Comparison of ENCODE assay signal across 9 mouse cellular contexts in the genomic region with DNA sequence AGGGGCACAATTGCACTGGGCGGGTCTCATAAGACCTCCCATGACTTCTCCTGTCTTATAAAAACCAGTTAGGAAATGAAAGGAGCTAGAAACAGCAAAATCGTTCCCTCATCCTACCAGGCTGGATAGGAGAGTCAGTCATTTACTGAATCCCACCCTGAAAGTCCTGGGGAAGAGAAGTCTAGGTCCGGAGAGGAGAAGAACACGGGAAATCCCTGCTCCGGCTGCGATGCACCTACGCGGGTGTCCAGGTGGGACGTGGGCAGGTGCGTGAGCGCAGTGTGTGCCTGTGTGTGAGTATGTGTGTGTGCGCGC. TPM values are rescaled to one million over a fixed set of nuclear protein-coding genes. Genes with fewer than 3 reads are reported as not detected.
A peak's percentile ranks its signal among the peaks of the same experiment; 100 is the strongest.
DNase-seq lines count a peak whose midpoint lies in the region; ATAC-seq and TF ChIP-seq lines count a peak whose summit lies in the region.
"Had no signal": no experiment of that assay in that cellular context is flagged by ENCODE, and none has a peak within 500 bp of the region (broad histone marks: within the 10 kb centered on the region; RNA-seq: fewer than 3 reads in every experiment).

No protein-coding gene starts in this region.

- peak overlapping the region; percentile 98 for H3K4me2 ChIP-seq in heart, embryonic 15.5 days
- H3K4me2 ChIP-seq in hindbrain, embryonic 15.5 days, result peak overlapping the region; percentile 75
- peak overlapping the region; percentile 78 for H3K4me2 ChIP-seq in midbrain, embryonic 16.5 days (ENCODE audit: low read length)

- peak overlapping the region; percentile 89 for H3K9ac ChIP-seq in heart, embryonic 15.5 days
- peak overlapping the region; percentile 95 for H3K9ac ChIP-seq in hindbrain, embryonic 15.5 days
- peak overlapping the region; percentile 94 for H3K9ac ChIP-seq in midbrain, embryonic 16.5 days (ENCODE audit: low read depth, low read length)

- no peaks in the 10 kb centered on the region for H3K36me3 ChIP-seq in heart, embryonic 15.5 days
- no peaks in the 10 kb centered on the region for H3K36me3 ChIP-seq in hindbrain, embryonic 15.5 days
- H3K36me3 ChIP-seq in midbrain, embryonic 16.5 days (ENCODE audit: control insufficient read depth, insufficient read depth, low read length), result no peaks in the 10 kb centered on the region

- peak overlapping the region; percentile 86 for H3K4me3 ChIP-seq in heart, embryonic 15.5 days
- peak overlapping the region; percentile 41 for H3K4me3 ChIP-seq in bone marrow, adult 2 months (replicated peaks; ENCODE audit: control insufficient read depth, low read depth, low read length)
- peak overlapping the region; percentile 78 for H3K4me3 ChIP-seq in hindbrain, embryonic 15.5 days
- peak overlapping the region; percentile 85 for H3K4me3 ChIP-seq in midbrain, embryonic 16.5 days (ENCODE audit: low read depth, low read length)

- H3K27ac ChIP-seq in heart, embryonic 15.5 days, result no peak overlapping the region; the same call in 1 of the 2 replicates
- no peak overlapping the region; the same call in 1 of the 2 replicates for H3K27ac ChIP-seq in bone marrow, adult 2 months (ENCODE audit: control insufficient read depth, insufficient read depth, low read depth, low read length, poor library complexity)
- peak overlapping the region; percentile 94 for H3K27ac ChIP-seq in hindbrain, embryonic 15.5 days (replicated peaks)
- peak overlapping the region; percentile 90 for H3K27ac ChIP-seq in midbrain, embryonic 16.5 days (ENCODE audit: low read length)

- no peak for DNase-seq in heart, postnatal 25 days (ENCODE audit: low spot score)
- DNase-seq in adipocyte (ENCODE audit: low spot score), result no peak
- DNase-seq in spleen, postnatal 10 days (ENCODE audit: low spot score in 2 of 2), result no peak

- WGBS in heart, embryonic 15.5 days, result 2% methylated on average over 13 of the region's 13 CpGs
- 3% methylated on average over 13 of the region's 13 CpGs for WGBS in bone marrow, adult 2 months
- 3% methylated on average over 13 of the region's 13 CpGs for WGBS in hindbrain, embryonic 15.5 days
- WGBS in midbrain, embryonic 16.5 days, result 2% methylated on average over 11 of the region's 13 CpGs

- intact Hi-C loops in heart, postnatal 25 days (cut with DNase I), result loop anchor here (2.0 to 5.0 kb wide), 3 partner anchors 64 to 124 kb away; no protein-coding TSS in a partner anchor

- TF ChIP-seq CTCF in bone marrow, adult 2 months (IDR thresholded peaks at IDR 0.05; ENCODE audit: control insufficient read depth, insufficient read depth, low read length), result no peak

- no peak for ATAC-seq in heart, embryonic 15.5 days (replicated peaks; ENCODE audit: insufficient number of reproducible peaks, insufficient read depth, low FRiP score, low read depth)
- ATAC-seq in hindbrain, embryonic 15.5 days (ENCODE audit: low FRiP score, low read depth), result 0 out of 2 replicates have a peak, but pooled peaks have one; percentile 0
- ATAC-seq in midbrain, embryonic 16.5 days, result no peak
- ATAC-seq in inflammation-experienced regulatory T-cells, adult 6 months, result no peak

- H3K9me3 ChIP-seq in heart, embryonic 15.5 days (replicated peaks), result no peaks in the 10 kb centered on the region
- no peaks in the 10 kb centered on the region for H3K9me3 ChIP-seq in hindbrain, embryonic 15.5 days
- no peaks in the 10 kb centered on the region for H3K9me3 ChIP-seq in midbrain, embryonic 16.5 days (replicated peaks; ENCODE audit: control insufficient read depth, low read length, poor library complexity, severe bottlenecking)

- no peak for TF ChIP-seq POLR2A in bone marrow, adult 2 months (IDR thresholded peaks at IDR 0.05; ENCODE audit: borderline replicate concordance, control insufficient read depth, low read depth, low read length)

- peaks cover 25% of the 10 kb centered on the region for H3K27me3 ChIP-seq in heart, embryonic 15.5 days
- peaks cover 4% of the 10 kb centered on the region for H3K27me3 ChIP-seq in hindbrain, embryonic 15.5 days
- peaks cover 7% of the 10 kb centered on the region for H3K27me3 ChIP-seq in midbrain, embryonic 16.5 days (ENCODE audit: control insufficient read depth, insufficient read depth, low read depth, low read length)

- peaks cover 43% of the 10 kb centered on the region for H3K4me1 ChIP-seq in heart, embryonic 15.5 days (replicated peaks)
- H3K4me1 ChIP-seq in bone marrow, adult 2 months (ENCODE audit: control insufficient read depth, insufficient read depth, low read length), result no peaks in the 10 kb centered on the region
- H3K4me1 ChIP-seq in hindbrain, embryonic 15.5 days (replicated peaks), result peaks cover 48% of the 10 kb centered on the region
- H3K4me1 ChIP-seq in midbrain, embryonic 16.5 days (ENCODE audit: control insufficient read depth, insufficient read depth, low read length), result peaks cover 26% of the 10 kb centered on the region

RNA-seq across cellular contexts. Expression of gene Plxna4, which starts 1.2 kb away (rescaled TPM):
- polyA plus RNA-seq in heart, embryonic 15.5 days (2015; fragmentation: Nextera tagmentation; extraction: Ambion mirVana), result 4.5 and 5.9 TPM in 2 replicates
- 10 to 100 TPM; 12.7 to 14.1 TPM for total RNA-seq in heart, postnatal 25 days (2021)
- polyA plus RNA-seq in bone marrow, adult 2 months (2011; ENCODE audit: insufficient read depth, insufficient read length, low replicate concordance, missing spikeins), result 3.7 and 6.6 TPM in 2 replicates
- 17.1 and 17.5 TPM in 2 replicates for polyA plus RNA-seq in hindbrain, embryonic 15.5 days (2015; fragmentation: Nextera tagmentation; extraction: Ambion mirVana)
- polyA plus RNA-seq in midbrain, embryonic 16.5 days (2015; fragmentation: Nextera tagmentation; extraction: Ambion mirVana), result 11.7 and 14.0 TPM in 2 replicates
- polyA plus RNA-seq in inflammation-experienced regulatory T-cells, adult 6 months (2017; shearing (Covaris generic)), result under 1 TPM in 1 of 3 experiments, not detected in 2; 0.09 TPM
- total RNA-seq: CH12.LX had no signal

Comparison
In these comparisons a context has a peak if more than half of its experiments do, and no peak if none do; other contexts are left out.
1. H3K27ac ChIP-seq: peak in hindbrain, embryonic 15.5 days (single experiment) and midbrain, embryonic 16.5 days (single experiment); none in heart, embryonic 15.5 days (single experiment) and bone marrow, adult 2 months (single experiment).
2. Peak in every context shown above with its lines, with median percentiles within 50 percentile points of each other: H3K4me2 ChIP-seq, H3K4me3 ChIP-seq and H3K9ac ChIP-seq.